Mouse (Mus musculus): ENCODE data around the gene Kdelr1. TPM values are rescaled to one million over a fixed set of nuclear protein-coding genes. Genes with fewer than 3 reads are reported as not detected.

Gene Kdelr1
- polyA plus RNA-seq, 1 experiment: 122 TPM

DNA sequence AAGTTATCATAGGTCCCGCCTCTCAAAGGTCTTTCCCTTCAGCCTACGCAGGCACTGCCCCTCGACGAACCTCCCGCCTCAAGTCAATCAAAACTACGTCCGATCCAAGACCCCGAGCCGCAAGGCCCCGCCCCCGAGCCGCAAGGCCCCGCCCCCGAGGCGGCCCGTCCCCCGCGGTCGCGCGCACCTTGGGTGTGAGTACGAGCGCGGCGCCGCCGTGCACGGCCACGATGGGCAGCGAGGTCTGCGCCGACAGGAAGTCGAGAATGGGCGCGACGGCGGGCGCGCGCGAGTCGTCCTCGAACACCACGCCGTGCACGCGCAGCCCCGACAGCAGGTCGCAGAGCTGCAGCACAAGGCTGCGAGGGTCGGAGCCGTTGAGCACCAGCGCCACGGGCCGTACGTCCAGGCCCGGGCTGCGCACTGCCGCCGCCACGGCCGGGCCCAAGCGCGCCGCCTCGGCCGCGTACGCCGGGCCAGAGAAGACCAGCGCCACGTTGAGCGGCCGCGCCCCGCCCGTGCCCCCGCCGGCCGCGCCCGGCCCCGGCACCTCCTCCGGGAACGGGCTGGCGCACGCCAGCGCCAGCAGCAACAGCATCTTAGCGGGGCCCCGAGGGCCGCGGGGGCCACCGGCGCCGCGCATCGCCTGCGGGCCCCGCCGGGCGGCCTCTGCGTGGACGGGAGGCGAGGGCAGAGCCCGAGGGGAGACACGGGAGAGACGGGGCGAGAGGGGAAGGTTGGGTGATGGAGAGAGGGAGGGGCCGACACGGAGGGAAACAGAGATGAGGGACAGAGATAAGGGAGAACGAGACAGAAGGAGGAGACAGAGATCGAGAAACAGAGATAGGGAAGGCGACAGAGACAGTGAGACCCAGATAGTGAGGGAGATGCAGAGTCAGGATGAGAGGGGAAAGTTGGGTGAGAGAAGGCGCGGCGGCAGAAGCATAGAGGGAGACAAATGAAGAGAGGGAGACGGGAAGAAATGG lies 6.4 kb upstream of the Kdelr1 start:
- Histone ChIP-seq H3K36me3 (ENCODE audit: control insufficient read depth, insufficient read depth) (no peaks in the 10 kb centered on the region), H3ac (ENCODE audit: control insufficient read depth, insufficient read length, low read depth) (peak overlapping the region; percentile 68), H3K27me3 (ENCODE audit: control insufficient read depth, insufficient read depth, insufficient read length) (peaks cover 8% of the 10 kb centered on the region), H3K79me3 (ENCODE audit: low read depth) (no peaks in the 10 kb centered on the region), H3K79me2 (ENCODE audit: control insufficient read depth, insufficient read depth) (no peaks in the 10 kb centered on the region), H3K4me3 (ENCODE audit: insufficient read depth, poor library complexity, severe bottlenecking) (peak overlapping the region; percentile 48)
- no peak for TF ChIP-seq USF1 (IDR thresholded peaks at IDR 0.05; ENCODE audit: low read depth)
- TF ChIP-seq MAX (IDR thresholded peaks at IDR 0.05): peak; percentile 25
- TF ChIP-seq MYOD1 (IDR thresholded peaks at IDR 0.05; ENCODE audit: control insufficient read depth, insufficient read length, low read depth): no peak
- TF ChIP-seq MYOG (IDR thresholded peaks at IDR 0.05; ENCODE audit: control insufficient read depth, extremely low read depth, insufficient read length): no peak
- TF ChIP-seq CEBPB (IDR thresholded peaks at IDR 0.05; ENCODE audit: low read depth): no peak
- TF ChIP-seq FOSL1 (IDR thresholded peaks at IDR 0.05; ENCODE audit: insufficient read depth, low read length, poor library complexity, severe bottlenecking): no peak
- TF ChIP-seq CTCF (IDR thresholded peaks at IDR 0.05; ENCODE audit: control insufficient read depth, insufficient read depth, insufficient read length): no peak

DNA sequence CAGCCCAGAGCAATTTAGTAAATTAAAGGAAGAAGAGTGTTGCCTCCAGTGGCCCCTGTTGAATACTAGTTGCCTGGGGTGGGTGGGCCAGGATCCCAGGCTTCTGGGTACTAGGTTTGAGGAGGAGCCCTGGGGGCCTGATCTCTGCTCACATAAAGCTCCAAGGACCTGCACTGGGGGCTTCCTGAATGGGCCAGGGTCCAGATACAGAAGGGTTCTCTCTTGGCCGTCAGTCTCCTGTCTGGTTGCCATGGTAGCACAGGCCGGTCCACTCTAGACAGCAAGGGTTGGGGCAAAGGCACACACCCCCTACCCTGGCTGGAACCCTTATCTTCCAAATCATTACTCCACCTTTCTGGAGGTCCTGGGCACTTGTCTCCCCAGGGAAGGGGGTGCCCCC lies 4.7 kb upstream of the Kdelr1 start:
- no peak for TF ChIP-seq CEBPB (IDR thresholded peaks at IDR 0.05; ENCODE audit: low read depth)
- no peak for TF ChIP-seq USF1 (IDR thresholded peaks at IDR 0.05; ENCODE audit: low read depth)
- TF ChIP-seq MYOD1 (IDR thresholded peaks at IDR 0.05; ENCODE audit: control insufficient read depth, insufficient read length, low read depth): no peak
- no peak for TF ChIP-seq FOSL1 (IDR thresholded peaks at IDR 0.05; ENCODE audit: insufficient read depth, low read length, poor library complexity, severe bottlenecking)
- no peak for TF ChIP-seq MAX (IDR thresholded peaks at IDR 0.05)
- no peak for TF ChIP-seq MYOG (IDR thresholded peaks at IDR 0.05; ENCODE audit: control insufficient read depth, extremely low read depth, insufficient read length)
- no peak for TF ChIP-seq CTCF (IDR thresholded peaks at IDR 0.05; ENCODE audit: control insufficient read depth, insufficient read depth, insufficient read length)
- H3K79me3 ChIP-seq (ENCODE audit: low read depth): no peaks in the 10 kb centered on the region

DNA sequence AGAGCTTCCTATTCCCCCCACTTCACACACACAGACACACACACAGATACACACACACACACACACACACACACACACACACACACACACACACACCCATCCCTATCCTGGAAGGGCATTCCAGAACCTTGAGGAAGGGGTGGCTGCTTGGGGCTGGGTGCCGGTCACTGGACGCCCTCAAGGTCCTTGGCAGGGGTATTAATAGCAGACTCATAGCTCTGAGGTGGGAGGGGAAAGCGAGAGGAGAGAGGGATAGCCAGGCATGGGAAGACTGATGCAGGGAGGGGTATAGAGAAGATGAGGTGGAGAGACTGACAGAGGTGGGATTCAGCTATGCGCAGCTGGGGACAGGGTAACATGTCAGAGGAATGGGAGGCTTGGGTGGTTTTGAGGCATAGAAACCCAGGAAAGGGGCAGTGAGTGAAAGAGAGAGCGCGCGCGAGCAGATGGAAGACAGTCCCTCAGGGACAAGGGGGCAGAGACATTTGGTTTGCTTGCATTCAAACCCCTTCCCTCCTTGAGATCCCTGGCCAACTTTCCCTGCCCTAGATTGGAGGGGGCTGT lies 3.4 kb upstream of the Kdelr1 start:
- Histone ChIP-seq H3K4me3 (ENCODE audit: insufficient read depth, poor library complexity, severe bottlenecking) (no peak overlapping the region), H3K36me3 (ENCODE audit: control insufficient read depth, insufficient read depth) (peaks cover under 1% of the 10 kb centered on the region), H3K27me3 (ENCODE audit: control insufficient read depth, insufficient read depth, insufficient read length) (peaks cover 8% of the 10 kb centered on the region), H3ac (ENCODE audit: control insufficient read depth, insufficient read length, low read depth) (no peak overlapping the region), H3K79me3 (ENCODE audit: low read depth) (peaks cover 9% of the 10 kb centered on the region), H3K79me2 (ENCODE audit: control insufficient read depth, insufficient read depth) (peaks cover 15% of the 10 kb centered on the region)
- no peak for TF ChIP-seq MYOG (IDR thresholded peaks at IDR 0.05; ENCODE audit: control insufficient read depth, extremely low read depth, insufficient read length)
- no peak for TF ChIP-seq CEBPB (IDR thresholded peaks at IDR 0.05; ENCODE audit: low read depth)
- TF ChIP-seq USF1 (IDR thresholded peaks at IDR 0.05; ENCODE audit: low read depth): no peak
- TF ChIP-seq MAX (IDR thresholded peaks at IDR 0.05): no peak
- TF ChIP-seq CTCF (IDR thresholded peaks at IDR 0.05; ENCODE audit: control insufficient read depth, insufficient read depth, insufficient read length): no peak
- TF ChIP-seq FOSL1 (IDR thresholded peaks at IDR 0.05; ENCODE audit: insufficient read depth, low read length, poor library complexity, severe bottlenecking): no peak
- no peak for TF ChIP-seq MYOD1 (IDR thresholded peaks at IDR 0.05; ENCODE audit: control insufficient read depth, insufficient read length, low read depth)

More for the DNA sequence above, 4.7 kb upstream of the Kdelr1 start:
- peaks cover 8% of the 10 kb centered on the region for H3K27me3 ChIP-seq (ENCODE audit: control insufficient read depth, insufficient read depth, insufficient read length)
- H3K4me3 ChIP-seq (ENCODE audit: insufficient read depth, poor library complexity, severe bottlenecking): no peak overlapping the region
- peaks cover 2% of the 10 kb centered on the region for H3K79me2 ChIP-seq (ENCODE audit: control insufficient read depth, insufficient read depth)
- no peaks in the 10 kb centered on the region for H3K36me3 ChIP-seq (ENCODE audit: control insufficient read depth, insufficient read depth)
- no peak overlapping the region for H3ac ChIP-seq (ENCODE audit: control insufficient read depth, insufficient read length, low read depth)

DNA sequence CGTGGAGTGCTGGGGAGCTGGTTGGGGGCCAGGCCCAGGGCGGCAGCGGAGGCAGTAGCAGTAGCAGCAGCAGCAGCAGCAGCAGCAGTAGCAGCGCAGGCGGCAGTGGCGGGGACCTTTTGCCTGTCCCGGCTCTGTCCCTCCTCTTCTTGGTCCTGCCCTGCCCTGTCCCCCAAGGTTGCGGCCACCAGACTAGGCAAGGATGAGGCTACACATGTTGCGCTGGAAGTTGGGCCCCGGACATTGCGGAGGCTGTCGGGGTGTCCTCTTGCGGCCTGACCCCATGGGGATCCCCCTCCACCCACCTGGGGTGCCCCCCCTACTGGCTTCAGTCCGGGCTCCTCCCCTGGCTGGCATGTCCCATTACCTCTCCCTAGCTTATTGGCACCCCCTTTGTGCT lies 2.8 kb upstream of the Kdelr1 start:
- no peak overlapping the region for H3K4me3 ChIP-seq (ENCODE audit: insufficient read depth, poor library complexity, severe bottlenecking)
- H3K27me3 ChIP-seq (ENCODE audit: control insufficient read depth, insufficient read depth, insufficient read length): peaks cover 8% of the 10 kb centered on the region

DNA sequence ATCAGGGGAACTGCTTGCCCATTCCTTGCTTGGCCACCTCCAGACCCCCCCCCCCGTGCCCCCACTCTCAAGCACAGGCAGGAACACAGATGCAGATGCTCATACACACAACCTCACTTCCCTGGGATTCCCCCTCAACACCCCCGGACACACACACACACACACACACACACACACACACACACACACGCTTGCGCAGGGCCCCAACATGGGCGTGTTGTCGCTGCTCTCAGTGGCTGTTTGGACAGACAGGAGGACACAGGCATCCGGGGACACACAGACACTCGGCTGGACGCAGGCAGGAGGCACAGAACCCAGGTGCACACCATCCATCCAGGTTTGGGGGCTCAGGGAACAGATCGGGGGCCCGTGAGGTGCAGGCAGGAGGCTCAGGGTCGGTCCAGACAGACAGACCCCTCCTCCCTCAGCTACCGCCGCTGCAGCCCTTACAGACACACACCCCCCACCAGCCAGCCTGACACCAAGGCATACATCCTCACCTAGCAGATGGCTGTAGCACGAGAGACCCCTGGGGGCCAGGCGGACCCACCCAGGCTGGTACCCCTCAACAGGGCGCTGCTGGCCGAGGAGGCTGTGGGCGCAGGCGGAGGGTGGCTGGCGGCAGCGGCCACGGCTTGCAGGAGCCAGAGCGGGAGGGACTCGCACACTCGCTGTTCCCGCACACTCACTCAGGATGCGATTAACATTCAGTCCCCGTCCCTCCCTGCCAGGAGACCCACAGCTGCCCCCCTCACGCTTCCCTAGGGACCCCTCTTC lies 2.1 kb upstream of the Kdelr1 start:
- peaks cover 19% of the 10 kb centered on the region for H3K79me3 ChIP-seq (ENCODE audit: low read depth)
- no peak overlapping the region for H3ac ChIP-seq (ENCODE audit: control insufficient read depth, insufficient read length, low read depth)
- no peak for TF ChIP-seq MAX (IDR thresholded peaks at IDR 0.05)
- TF ChIP-seq CEBPB (IDR thresholded peaks at IDR 0.05; ENCODE audit: low read depth): no peak
- TF ChIP-seq CTCF (IDR thresholded peaks at IDR 0.05; ENCODE audit: control insufficient read depth, insufficient read depth, insufficient read length): no peak
- no peak for TF ChIP-seq MYOG (IDR thresholded peaks at IDR 0.05; ENCODE audit: control insufficient read depth, extremely low read depth, insufficient read length)
- no peak for TF ChIP-seq USF1 (IDR thresholded peaks at IDR 0.05; ENCODE audit: low read depth)
- TF ChIP-seq FOSL1 (IDR thresholded peaks at IDR 0.05; ENCODE audit: insufficient read depth, low read length, poor library complexity, severe bottlenecking): no peak
- no peak for TF ChIP-seq MYOD1 (IDR thresholded peaks at IDR 0.05; ENCODE audit: control insufficient read depth, insufficient read length, low read depth)
- peaks cover 28% of the 10 kb centered on the region for H3K79me2 ChIP-seq (ENCODE audit: control insufficient read depth, insufficient read depth)
- peaks cover 8% of the 10 kb centered on the region for H3K27me3 ChIP-seq (ENCODE audit: control insufficient read depth, insufficient read depth, insufficient read length)
- peaks cover 13% of the 10 kb centered on the region for H3K36me3 ChIP-seq (ENCODE audit: control insufficient read depth, insufficient read depth)
- H3K4me3 ChIP-seq (ENCODE audit: insufficient read depth, poor library complexity, severe bottlenecking): no peak overlapping the region

More for the DNA sequence above, 2.8 kb upstream of the Kdelr1 start:
- Histone ChIP-seq H3K79me3 (ENCODE audit: low read depth) (peaks cover 15% of the 10 kb centered on the region), H3ac (ENCODE audit: control insufficient read depth, insufficient read length, low read depth) (no peak overlapping the region), H3K79me2 (ENCODE audit: control insufficient read depth, insufficient read depth) (peaks cover 21% of the 10 kb centered on the region), H3K36me3 (ENCODE audit: control insufficient read depth, insufficient read depth) (peaks cover 6% of the 10 kb centered on the region)
- TF ChIP-seq FOSL1 (IDR thresholded peaks at IDR 0.05; ENCODE audit: insufficient read depth, low read length, poor library complexity, severe bottlenecking): no peak
- no peak for TF ChIP-seq CEBPB (IDR thresholded peaks at IDR 0.05; ENCODE audit: low read depth)
- no peak for TF ChIP-seq MYOG (IDR thresholded peaks at IDR 0.05; ENCODE audit: control insufficient read depth, extremely low read depth, insufficient read length)
- no peak for TF ChIP-seq MAX (IDR thresholded peaks at IDR 0.05)
- TF ChIP-seq MYOD1 (IDR thresholded peaks at IDR 0.05; ENCODE audit: control insufficient read depth, insufficient read length, low read depth): no peak
- no peak for TF ChIP-seq CTCF (IDR thresholded peaks at IDR 0.05; ENCODE audit: control insufficient read depth, insufficient read depth, insufficient read length)
- TF ChIP-seq USF1 (IDR thresholded peaks at IDR 0.05; ENCODE audit: low read depth): no peak

Data from C2C12 (cell line).